Mouse (Mus musculus) frontal cortex, postnatal 10 days (tissue): ENCODE measurements around the gene Tbc1d1.

Experiments
- DNase-seq, 2 experiments: peaks; one replicate each; pipeline ENCODE4 v3.0.0; 2022; ENCODE audit warnings: low spot score in 2 of 2, mixed read lengths in 1 of 2

Gene Tbc1d1

DNA sequence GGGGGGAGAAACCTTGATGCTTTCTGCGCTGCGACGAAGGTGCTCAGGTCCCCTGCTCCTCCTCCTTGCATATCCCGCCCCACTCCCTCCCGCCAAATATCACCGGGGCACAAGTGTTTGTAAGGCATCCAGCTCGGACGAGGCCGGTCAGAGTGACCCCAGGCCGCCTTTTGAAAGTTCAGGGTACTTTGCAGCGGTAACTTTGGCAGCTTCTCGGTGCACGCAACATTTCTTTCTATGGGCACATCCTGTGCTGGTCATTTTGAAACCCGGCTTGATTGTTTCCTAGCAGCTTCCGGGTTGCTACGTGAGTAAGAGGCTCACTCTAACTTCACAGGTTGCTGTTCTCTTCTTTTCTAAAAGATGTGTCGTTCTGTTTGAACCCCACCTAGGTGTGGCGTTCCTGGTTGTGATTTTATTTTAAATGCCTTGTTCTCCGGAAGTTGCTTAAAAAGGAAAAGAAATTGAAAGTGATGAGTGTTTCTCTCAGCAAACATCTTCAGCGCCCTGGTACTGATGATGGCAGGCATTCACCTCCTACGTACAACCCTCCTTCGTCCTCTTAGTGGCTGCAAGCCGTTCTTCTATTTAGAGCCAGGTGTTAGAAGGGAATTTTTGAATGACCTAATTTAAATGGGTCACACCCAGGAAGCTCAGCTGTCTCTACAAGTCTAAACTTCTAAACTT is 4.7 kb downstream of the Tbc1d1 start:
- DNase-seq = no peak

DNA sequence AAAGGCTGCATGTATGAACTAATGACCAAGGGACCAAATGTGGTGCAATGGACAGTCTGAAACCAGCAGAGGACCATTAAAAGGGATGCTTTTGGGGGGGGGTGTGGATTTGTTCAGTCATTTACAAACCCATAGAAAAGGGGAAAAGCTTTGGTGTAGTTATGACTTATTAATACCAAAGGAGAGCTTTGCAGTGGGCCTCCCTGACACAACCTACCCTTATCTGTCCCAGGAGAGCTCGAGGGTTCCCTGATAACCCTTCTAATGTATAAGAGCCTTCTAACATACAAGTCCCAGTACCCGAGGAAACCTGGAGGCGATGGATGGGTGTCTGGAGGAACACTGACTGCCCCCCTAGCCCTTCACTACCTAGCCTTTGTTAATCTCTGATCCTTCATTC is 5.8 kb downstream of the Tbc1d1 start:
- DNase-seq = no peak

DNA sequence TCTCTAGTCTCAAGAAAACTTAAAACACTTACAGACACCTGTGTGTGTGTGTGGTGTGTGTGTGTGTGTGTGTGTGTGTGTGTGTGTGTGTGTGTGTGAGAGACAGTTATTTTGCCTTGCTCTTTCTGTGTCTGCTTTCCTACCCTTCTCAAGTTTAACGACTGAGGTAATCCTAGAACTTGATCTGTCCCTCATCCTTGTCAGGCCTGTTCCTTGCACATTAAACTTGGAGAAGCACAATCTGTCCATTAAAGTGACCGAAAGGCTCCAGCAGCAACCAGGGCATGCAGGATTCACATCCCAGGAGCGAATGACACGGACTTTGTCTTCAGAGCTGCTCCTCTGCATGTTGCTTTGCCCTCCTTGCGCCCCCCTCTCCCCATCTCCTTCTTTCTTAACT is 6.5 kb downstream of the Tbc1d1 start:
- DNase-seq = no peak

DNA sequence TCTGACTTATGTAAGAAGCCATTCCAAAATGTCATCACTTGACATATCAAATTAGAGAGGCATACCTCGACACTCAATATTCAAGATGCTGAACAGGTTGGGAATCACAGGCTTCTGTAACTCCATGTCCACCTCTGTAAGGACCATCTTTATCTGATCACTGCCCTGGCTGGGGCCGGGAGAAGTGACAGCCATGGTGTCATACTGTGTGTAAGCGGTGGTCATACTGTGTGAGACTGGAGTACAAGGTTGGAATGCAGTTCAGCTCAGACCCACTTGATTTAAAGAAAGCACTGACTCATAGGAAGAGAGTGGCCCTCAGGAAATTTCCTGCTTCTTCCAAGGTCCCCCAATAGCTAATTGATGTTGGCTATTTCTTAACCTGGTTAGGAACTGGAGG is 8.3 kb downstream of the Tbc1d1 start:
- no peak for DNase-seq

DNA sequence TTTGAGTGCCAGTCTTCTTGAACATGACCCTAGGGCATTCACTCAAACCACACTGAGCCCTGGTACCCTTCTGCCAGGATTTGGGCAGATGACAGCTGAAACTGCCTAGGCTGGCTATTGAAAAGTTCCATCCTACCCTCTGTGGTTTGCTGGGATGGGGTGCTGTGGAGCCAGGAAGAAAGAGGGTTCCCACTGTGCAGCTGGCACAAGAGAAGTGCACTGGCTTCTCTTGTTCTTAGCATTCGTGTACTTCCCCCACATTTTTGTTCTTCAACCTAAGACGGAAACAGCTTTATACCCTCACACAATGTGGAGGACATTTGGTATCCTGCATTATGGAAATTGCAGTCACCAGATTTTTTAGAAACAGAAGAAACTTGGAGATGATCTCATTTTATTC is 9.7 kb downstream of the Tbc1d1 start:
- no peak for DNase-seq

DNA sequence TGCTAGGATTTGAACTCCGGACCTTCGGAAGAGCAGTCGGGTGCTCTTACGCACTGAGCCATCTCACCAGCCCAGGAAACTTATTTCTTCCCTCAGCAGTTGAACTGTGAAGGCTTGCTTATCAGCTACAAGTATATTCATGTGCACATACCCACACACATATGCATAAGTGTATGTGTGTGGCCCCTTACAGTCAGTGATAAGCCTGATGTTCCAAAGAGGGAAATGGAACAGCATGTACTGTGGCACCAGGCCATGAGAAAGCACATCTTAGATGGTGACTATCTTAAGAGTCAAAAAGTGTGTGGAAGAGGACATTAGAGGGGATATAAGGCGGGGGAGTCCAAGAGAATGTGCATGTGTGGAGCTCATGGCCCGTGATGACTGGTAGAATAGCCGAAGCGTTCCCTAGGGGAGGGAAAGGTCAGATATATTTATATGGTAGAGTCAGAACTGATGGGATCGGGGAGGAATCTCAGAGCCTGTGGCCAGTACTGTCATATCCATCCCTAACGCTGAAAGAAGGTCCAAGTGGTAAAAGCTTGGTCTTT is 13.0 kb downstream of the Tbc1d1 start:
- DNase-seq = no peak

DNA sequence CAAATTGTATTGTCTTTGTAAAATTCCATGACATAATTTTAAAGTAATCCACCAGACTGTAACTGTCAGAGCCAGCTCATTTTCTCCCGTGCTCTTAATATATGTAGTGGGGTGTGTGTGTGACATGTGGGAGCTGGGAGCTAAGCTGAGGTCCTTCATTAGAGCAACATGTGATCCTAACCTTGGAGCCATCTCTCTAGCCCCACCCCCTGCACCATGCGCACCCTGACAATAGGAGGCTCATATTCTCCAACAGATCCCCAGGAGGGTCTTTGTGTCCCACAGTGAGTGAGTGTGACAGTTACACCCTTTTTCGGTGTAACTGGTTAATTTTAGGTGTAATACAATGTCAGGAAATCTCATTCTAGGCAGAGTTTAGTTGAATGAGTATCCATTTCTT is 16.8 kb downstream of the Tbc1d1 start:
- no peak for DNase-seq

DNA sequence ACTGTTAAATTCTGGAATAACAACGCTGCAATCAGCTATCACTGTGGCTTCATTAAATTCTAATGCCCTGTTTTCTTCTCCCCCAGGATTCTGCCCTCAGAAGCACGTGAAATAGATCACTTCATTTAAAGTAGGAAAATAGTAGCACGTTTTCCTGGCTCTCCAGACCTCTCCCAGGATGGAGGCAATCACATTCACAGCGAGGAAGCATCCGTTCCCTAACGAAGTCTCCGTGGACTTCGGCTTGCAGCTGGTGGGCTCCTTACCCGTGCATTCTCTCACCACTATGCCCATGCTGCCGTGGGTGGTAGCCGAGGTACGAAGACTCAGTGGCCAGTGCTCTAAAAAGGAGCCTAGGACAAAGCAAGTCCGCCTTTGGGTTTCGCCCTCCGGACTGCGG is 17.2 kb downstream of the Tbc1d1 start:
- no peak for DNase-seq

DNA sequence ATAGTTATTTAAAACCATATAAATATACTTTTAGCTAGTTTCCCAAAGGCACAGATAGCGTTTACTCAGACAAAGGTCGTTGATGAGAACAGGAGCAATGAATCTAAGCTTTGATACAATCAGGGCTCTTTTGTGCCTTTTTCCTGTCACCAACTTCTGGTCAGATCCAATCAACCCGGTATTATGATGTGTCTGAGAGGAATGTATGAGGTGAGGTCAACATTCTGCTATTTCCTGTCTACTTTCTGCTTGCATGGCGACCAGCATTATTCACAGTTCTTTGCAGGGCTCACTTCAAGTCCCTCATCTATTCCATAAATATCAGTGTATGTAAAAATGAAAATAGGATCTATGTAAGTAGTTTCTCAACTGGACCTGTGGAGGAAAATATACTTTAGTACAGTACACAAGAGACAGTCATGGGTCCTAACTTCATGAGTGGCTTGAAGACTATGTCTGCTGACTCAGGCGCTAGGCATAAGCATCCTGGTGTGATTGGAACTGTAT is 18.4 kb downstream of the Tbc1d1 start:
- DNase-seq = no peak

DNA sequence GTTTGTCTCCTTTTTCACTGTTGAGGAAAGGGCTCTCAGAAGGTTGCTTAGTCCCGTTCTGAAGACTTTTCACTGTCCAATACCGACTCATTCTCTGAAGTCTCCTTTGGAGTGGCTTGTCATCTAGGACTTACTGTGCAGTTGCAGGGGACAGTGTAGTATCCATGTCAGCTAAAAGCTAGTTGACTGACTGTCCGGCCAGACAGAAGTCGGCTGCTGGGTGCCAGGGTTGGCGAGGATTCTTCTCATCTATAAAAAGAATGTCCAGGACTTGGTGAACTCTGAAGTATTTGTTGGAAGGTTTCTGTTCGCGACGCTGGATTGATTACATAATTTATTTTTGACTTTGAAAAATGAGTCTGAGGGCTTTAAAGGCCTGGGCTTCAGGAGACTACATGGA is 24.4 kb downstream of the Tbc1d1 start:
- no peak for DNase-seq

DNA sequence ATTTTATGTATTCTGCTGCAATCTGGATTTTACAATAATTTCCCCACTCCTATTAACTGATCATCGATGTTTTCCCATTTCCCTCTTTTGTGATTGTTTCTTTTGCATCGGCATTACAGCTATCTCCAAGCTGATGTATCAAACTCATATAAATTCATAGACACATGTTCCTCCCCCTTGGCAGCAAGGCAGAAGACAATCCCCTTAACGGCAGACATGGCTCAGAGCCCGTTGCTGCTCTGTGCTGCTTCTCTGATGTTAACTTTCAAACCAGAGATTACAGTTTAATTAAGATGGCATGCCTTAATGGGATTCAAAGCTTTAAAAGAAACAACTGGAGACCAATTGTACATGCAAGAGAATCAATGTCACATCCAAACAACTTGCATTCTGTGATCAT is 27.6 kb downstream of the Tbc1d1 start:
- DNase-seq = no peak

DNA sequence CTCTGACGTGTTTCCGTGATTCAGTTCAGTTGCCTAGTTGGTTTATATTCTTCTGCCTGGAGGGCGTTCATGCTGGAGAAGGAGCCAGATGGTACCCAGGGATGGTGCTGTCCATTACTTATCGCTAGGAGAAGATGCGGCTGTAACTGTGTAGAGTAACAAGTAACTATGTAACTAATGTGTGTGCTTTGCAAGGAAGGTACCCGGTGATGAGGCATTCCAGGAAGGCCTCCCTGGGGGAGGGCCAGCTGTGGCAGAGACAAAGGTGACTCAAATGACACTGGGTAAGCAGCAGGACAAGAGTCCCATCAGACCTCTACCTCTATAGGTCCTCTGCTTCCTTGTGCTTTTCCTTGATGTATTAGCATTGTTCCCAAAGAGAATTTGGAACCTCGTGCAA is 29.2 kb downstream of the Tbc1d1 start:
- DNase-seq = no peak

DNA sequence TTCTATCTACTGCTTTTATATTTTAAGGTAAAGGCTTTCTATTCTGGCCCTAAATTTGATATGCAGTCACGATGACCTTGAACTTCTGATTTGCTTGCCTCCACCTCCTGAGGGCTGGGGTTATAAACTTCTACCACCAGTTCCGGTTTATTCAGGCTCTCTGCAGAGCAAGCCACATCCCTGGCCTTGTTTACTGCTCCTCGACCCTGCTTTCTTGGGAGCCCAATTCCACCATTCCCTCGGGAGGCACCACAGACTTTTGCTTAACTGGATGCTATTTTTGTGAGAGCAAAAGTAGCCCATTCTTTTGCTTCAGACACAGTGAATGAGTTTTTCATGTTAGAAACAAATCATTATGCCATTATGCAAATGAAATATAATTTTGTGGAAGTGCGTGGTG is 30.5 kb downstream of the Tbc1d1 start:
- DNase-seq = no peak

DNA sequence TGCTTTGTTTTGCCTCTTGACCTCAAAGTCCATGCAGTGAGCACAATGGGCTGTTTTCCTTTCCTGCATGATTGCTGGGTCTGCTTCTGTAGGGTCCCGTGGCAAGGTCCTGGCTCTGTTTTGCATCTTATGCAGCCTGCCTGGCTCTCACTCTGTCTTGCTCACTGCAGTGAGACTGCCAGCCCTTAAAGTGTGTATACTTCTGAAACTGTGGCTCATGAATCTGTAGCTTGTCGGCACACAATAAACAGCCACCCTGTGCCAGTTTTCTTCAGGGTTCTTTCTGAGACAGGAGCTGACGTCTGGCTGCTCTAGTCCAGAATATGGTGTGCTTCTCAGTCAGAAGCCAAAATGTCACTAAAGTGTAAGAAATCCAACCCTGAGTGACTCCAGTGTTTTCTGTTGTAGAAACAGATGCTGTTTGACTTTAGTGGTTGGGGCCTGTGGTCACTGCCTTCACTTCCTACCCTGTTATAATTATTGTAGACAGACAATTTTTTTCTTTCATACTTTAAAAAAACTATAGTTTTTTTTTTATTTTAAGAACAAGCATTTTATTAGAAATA is 32.1 kb downstream of the Tbc1d1 start:
- no peak for DNase-seq

DNA sequence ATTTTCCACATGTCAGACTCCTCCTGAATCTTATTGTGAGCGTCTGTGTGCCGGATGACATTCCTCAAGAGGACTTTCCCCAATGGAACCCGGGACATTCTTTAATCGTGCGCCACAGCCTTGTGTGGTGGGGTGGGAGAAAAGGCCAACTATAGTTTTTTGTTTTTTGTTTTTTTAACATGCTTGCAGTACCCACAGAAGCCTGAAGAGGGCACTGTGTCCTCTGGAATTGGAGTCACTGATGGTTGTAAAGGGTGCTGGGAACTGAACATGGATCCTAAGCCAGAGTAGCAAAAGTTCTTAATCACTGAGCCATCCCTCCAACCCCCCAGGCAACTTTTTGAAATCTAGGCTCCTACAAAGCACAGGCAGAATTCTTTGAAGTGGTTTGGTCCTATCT is 34.8 kb downstream of the Tbc1d1 start:
- no peak for DNase-seq

DNA sequence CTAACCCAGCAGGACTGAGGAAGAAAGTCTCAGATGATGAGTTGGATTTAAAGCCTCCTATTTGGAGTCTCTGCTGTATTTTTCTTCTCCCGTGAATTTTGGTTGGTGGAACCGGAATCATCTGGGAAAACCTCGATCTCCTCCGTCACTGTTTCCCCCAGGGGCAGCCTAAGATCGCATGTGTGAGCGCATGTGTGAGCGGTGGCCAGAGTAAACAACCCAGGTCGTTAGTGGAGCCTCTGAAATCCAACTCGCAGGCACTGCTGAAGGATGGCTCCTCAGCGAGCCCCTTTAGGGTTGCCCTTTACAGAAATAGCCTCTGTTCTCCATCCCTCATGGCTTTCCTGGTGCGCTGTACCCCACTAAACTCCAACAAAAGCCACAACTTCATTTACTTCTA is 37.2 kb downstream of the Tbc1d1 start:
- no peak for DNase-seq

DNA sequence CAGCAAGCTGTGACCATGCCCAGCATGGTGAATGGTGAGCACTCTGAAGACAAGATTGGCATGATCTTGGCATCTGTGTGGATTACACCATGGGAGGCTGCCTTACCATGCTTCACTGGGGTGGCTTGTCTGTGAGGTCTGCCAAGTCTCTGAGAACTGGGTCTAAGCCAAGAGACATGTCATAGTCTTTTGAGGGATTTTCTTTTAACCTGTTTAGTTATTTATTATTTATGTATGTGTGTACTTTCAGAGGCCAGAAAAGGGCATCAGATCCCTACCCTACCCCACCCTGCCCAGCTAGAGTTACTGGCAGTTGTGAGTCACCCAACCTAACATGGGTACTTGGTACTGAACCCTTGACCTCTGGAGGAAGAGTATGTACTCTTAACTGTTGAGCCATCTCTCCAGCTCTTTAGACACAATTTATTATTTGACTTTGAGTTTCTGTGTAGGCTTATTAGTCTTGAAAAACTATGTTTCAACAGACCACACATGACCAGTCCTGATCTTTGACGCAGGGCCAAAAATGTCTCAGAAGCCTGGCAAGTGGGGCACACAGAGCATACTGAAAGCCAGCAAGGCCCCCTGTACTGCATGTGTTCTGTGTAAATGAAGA is 40.3 kb downstream of the Tbc1d1 start:
- DNase-seq = no peak

DNA sequence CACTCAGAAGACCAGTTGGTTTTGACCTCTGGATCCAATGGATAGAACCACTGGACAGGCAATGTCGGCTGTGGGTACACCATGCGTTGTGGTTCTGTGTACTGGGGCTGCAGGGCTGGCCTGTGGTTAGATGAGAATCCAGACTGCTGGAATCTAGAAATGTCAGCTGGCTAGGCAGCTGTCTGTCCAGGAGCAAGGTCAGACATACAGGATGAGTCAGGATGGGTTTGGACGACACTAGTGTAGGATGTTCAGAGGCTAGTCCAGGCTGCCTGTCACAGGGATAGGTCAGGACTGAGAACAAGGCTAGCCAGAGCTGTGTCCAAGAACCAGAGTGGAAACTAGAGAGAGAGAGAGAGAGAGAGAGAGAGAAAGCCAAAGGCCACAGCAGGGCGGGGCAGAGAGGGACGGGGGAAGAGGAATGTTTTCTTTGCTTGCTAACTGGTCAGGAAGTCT is 40.8 kb downstream of the Tbc1d1 start:
- DNase-seq = no peak

DNA sequence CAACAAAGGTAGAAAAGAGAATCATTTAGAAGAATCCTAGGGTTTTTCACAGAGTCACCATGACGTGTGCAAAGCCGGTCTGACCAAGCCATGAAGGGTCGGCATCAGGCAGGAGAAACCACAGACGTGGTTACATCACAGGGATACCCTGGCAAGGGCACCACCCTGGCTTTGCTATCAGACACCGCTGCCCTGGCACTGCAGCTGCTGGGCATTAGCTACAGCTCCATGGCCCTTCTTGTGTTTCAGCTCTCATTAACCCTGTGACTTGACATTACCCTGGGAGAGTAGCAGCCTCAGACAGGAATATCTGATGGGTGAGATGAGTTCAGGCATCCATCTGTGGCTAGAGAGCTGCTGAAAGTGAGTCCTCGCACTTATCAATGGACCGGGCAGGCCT is 42.5 kb downstream of the Tbc1d1 start:
- DNase-seq = no peak

DNA sequence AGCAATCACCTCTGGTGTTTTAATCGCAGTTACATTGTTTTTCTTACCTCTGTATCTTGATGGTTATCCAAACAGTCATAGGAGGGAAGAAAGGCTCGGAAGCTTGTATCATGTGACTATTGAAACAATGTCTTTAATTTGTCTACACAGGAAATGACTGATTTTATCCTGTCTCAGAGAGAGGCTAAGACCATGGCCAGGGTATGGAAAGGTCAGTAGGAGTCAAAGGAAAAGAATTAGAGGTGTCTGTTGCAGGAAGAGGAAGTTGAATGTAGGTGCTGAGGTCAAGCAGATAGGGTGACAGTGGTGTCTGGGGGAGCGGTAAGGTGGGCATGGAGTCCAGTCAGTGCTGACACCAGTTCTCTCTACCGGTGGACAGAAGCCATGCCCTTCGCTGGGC is 45.0 kb downstream of the Tbc1d1 start:
- no peak for DNase-seq

DNA sequence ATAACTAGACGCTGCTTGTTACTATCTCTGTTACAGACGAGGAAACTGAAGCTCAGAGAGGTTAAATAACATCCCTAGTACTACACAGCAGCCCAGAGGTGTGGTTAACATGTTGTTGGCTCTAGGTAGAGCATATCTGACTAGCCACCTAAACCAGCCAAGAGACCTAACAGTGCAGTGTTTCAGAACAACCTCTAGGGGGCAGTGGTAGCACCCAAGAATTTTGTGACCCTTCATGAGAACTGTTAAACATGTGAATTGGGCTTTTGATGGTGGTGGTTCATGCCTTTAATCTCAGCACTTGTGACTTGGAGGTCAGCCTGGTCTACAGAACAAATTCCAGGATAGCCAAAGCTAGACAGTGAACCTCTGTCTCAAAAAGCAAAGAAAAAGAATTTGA is 46.2 kb downstream of the Tbc1d1 start:
- DNase-seq = no peak

DNA sequence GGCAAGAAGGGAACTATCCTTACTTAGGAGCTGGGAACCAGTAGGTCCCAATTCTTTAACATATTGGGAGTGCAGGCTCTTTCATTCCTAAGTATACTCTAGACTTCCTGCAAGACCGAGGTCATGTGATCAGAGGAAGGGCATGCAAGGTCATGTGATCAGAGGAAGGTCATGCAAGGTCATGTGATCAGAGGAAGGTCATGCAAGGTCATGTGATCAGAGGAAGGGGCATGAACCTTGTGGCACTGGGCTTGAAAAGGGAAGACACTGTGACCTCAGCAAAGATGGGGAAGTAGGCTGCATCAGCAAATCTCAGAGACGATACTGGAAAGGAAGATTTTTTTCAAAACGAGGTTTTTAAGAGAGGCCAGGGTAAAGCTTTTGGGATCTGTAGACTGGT is 49.5 kb downstream of the Tbc1d1 start:
- no peak for DNase-seq

DNA sequence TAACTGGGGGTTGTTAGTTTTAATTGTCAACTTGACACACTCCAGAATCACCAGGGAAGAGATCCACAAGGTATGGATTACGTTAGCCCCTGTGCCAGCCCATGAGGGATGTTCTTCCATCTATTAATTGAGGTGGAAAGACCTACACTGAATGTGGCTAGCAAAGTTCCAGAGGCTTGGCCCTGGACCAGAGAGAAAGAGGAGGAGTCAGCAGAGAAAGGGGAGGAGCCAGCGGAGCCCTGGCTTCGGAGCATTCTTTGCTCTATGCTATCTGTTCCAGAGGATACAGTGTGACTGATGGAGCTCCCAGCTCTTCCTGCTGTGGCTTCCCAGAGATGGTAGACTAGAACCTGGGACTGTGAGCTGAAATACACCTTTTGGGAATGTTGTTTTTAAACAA is 50.3 kb downstream of the Tbc1d1 start:
- DNase-seq = no peak
